Mouse (Mus musculus) neural tube, embryonic 10.5 days (tissue): ENCODE results near the gene Ext2.

Experiments
- DNase-seq: peaks from one replicate; pipeline ENCODE4 v3.0.0-alpha.2; 2017; ENCODE audit warnings: low spot score; ENCODE audit errors: extremely low spot score

Gene Ext2

DNA sequence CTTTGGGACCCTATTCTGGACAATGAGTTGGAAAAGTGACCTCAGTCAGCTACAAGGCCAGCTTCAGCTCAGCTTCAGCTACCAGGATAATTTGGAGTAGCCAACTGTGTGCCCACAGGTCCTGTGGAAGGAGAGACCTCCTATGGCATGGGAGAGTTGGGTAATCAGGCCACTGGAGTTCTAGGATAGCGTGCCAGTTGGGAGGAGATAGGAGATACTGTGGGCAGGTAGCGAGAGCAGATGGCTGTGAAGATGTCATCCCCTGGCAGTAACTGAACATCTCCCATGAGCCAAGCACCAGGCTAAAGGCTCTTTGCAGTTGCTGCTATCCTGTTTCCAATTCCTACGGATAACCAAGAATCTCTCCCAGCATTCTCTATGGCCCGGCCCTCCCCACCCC lies 187.8 kb downstream of the Ext2 start:
- no peak for DNase-seq

DNA sequence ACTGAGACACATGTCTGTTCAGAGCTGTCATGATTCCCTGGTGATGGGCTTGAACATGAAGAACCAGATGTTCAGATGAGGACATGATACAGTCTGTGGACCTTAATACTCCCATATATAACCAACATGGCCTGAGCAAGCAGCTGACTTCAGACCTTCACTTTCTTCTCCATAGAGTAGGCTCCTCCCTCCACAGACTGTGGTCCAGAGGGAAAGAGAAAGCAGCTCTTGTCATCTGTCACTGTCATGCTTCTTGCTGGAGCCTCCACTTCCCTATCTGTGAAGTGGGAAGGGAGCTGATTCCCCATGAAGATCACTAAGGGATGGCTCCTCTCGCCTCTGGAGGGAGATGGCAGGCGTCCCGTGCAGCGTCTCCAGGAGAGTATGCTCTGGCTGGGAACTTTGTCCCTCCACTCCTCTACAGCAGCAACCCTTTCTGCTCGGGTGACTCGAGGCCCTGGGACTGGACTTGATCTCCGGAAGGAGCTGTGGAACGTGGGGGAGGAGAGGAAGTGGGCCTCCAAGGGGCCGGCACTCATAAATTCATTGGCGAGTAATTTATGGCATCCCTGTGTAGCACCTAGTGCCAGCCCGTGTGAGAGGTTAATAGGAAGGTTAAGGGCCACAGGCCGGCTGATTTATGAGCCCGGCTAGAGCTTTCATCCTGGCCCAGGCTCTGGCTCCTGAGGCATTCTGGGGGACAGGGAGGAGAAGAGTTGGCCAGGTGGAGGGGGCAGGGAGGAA lies 197.5 kb downstream of the Ext2 start:
- peak; percentile 66 for DNase-seq

DNA sequence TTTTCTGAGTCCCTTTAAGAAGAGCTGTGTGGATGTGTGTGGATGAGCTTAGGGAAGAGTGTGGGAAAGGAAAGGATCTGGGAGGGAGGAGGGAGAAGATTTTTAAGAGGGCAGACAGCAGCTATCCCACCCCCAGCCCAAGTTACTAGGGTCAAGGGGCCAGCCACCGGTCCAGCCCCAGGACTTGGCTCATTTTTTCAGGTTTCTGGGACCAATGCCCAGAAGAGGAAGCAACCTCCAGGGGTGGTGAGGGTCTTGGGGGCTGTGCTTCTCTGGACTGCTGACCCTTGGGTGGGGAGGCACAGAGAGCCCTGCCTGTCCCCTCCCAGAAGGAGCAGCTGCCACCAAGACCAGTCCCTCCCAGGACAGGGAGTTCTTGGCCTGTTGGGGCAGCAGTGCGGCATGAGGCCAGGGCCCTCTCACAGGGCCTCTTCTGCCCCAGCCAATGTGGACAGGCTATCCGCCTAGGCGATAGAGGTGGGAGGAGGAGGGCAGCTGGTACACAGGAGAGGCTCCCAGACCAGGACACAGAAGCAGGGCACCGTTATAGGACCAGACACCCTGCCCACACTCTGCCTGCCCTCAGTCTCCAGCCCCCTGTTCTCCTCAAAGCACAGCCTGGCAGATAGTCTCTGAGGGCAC lies 203.0 kb downstream of the Ext2 start:
- DNase-seq, result no peak

DNA sequence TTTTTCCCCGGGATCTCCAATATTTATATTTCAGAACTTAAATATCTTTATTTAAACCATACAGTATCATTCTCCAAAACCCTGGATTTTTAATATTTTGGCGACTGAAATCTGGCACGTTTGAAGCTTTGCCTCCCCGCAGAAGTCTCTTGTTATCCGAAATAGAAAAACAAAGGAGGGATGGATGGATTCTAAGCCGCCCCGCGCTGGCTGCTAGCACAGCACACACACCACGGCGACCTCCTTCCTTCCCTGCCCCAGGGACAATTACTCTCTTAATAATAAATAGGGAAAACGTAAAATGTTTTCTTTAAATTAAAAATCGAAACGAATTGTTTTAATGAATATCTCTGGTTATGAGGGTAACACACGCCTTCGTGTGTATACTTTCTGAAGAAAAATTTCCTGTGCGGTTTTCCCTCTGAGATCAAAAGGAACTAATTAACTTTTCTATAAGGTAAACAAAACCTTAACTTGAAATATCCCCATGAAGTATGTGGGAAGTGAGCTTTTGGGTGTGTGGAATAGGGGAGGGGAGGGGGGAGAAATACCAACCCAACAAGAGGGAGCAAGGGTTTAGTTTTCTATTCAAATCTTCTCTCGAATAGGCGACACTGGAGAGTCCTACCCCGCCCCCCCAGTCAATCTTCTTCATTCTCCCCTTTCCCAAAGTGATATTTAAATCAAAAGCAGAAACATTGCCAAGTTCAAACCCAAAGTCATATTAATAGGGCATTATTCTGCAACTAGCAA lies 203.7 kb downstream of the Ext2 start:
- no peak for DNase-seq

DNA sequence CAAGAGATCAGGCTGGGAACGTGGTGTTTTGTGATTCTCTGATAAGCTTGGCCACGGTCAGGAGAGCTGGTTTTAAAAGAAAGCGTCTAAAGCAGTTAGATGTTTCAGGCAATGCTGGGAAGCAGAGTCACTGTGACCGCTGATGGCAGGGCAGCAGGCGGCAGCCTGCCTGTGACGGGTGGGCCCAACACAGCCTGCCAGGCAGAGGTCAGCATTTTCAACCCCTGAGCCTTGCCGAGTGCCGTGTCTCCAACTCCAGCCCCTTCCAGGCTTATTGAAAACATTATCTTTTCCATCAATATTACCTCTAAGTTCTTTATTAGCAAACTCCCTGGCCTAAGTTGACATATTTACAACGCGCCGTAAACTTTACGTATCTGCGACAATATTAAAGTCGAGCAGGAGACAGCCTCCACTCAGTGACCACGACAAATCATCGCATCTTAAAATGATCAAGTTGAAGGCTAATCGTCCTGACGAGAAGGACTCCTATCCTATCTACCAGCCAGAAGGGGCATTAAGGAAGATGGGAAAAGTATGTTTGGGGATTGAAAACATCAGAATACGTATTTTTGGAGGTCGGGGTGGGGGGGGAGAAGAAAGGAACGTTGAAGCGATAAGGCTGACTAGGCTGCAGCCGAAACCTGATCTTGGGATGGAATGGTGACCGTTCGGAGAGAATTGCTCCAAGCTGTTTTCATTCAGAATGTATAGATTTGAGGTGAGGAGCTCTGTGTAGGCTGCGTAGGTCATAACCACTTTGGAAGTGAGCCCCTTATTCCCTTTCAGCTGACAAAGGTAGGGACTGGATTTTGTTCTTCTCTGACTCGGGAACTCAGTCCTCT lies 206.3 kb downstream of the Ext2 start:
- DNase-seq, result no peak

DNA sequence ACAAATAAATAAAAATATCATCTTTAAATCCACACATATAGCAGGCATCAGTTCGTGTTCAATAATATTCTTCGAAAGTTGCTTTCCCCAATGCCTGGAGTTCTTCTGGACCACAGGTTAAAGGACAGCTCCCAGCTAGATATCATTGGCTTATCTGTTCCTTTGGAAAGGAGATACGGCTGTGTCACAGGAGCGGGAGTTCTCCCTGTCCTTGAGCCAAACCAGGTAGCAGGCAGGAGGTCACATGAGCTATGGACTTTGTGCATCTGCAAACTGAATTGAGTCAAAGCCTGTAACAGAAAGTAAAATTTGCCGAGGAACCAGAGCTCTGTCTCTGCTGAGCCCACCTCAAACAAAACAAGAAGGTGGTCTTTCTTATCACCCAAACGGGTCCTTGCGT lies 209.3 kb downstream of the Ext2 start:
- DNase-seq, result no peak
